Mouse (Mus musculus): Measurements from ENCODE around the gene Rpl18. TPM values are rescaled to one million over a fixed set of nuclear protein-coding genes. Genes with fewer than 3 reads are reported as not detected.

Gene Rpl18
- total RNA-seq (2021), result 100 to 1,000 TPM; 372 to 375 TPM

GRCm38 (mm10) chr7:45715090-45715708, at the start of gene Rpl18:
Gene Rpl18 (plus strand): TSS chr7:45715457.
- peak; percentile 97 to 99 for DNase-seq

GRCm38 (mm10) chr7:45666161-45666560, 49.1 kb upstream of the Rpl18 start, which contains the start of gene Fut2:
Gene Fut2 (minus strand): TSS chr7:45666394.
- no peak for DNase-seq

GRCm38 (mm10) chr7:45667761-45668160, 47.5 kb upstream of the Rpl18 start:
- DNase-seq, result no peak

- no peak for DNase-seq
Measured at GRCm38 (mm10) chr7:45668921-45669320, 46.3 kb upstream of the Rpl18 start.

- DNase-seq, result no peak
Measured at GRCm38 (mm10) chr7:45677627-45678295, 37.5 kb upstream of the Rpl18 start.

- DNase-seq, result no peak
Measured at GRCm38 (mm10) chr7:45678513-45678912, 36.7 kb upstream of the Rpl18 start.

- no peak for DNase-seq
Measured at GRCm38 (mm10) chr7:45679966-45680621, 35.2 kb upstream of the Rpl18 start.

- no peak for DNase-seq
Measured at GRCm38 (mm10) chr7:45681046-45681736, 34.1 kb upstream of the Rpl18 start.

GRCm38 (mm10) chr7:45682144-45683126, 32.8 kb upstream of the Rpl18 start:
- peak; percentile 80 to 84 for DNase-seq

- DNase-seq, result no peak
Measured at GRCm38 (mm10) chr7:45683396-45684050, 31.7 kb upstream of the Rpl18 start, which contains the start of gene Ntn5. Gene Ntn5 (plus strand): TSS chr7:45684022.

GRCm38 (mm10) chr7:45685811-45686210, 29.4 kb upstream of the Rpl18 start:
- DNase-seq, result no peak

GRCm38 (mm10) chr7:45686841-45687240, 28.4 kb upstream of the Rpl18 start:
- no peak for DNase-seq

- no peak for DNase-seq
Measured at GRCm38 (mm10) chr7:45689099-45689498, 26.2 kb upstream of the Rpl18 start.

- no peak for DNase-seq
Measured at GRCm38 (mm10) chr7:45689800-45690199, 25.5 kb upstream of the Rpl18 start.

GRCm38 (mm10) chr7:45692364-45692763, 22.9 kb upstream of the Rpl18 start:
- DNase-seq, result no peak

GRCm38 (mm10) chr7:45693921-45694591, 21.2 kb upstream of the Rpl18 start, which contains the start of gene Sec1:
Gene Sec1 (minus strand): TSS chr7:45694402.
- no peak for DNase-seq

GRCm38 (mm10) chr7:45695098-45695497, 20.2 kb upstream of the Rpl18 start:
- no peak for DNase-seq

GRCm38 (mm10) chr7:45697894-45698293, 17.4 kb upstream of the Rpl18 start:
- no peak for DNase-seq

GRCm38 (mm10) chr7:45699523-45700141, 15.6 kb upstream of the Rpl18 start, which contains the start of gene Car11:
Gene Car11 (plus strand): TSS chr7:45699843.
- DNase-seq, result peak in 1 of 2 experiments; percentile 48
